Mouse (Mus musculus): Measurements from ENCODE around the gene Mtus2. TPM values are rescaled to one million over a fixed set of nuclear protein-coding genes. Genes with fewer than 3 reads are reported as not detected.

Mtus2 gene
- polyA plus RNA-seq, 1 experiment: 0.05 TPM

- Histone ChIP-seq H3K36me3 (ENCODE audit: control insufficient read depth, insufficient read depth) (no peaks in the 10 kb centered on the region), H3K79me2 (ENCODE audit: control insufficient read depth, insufficient read depth) (no peaks in the 10 kb centered on the region), H3K4me3 (no peak overlapping the region), H3K4me2 (ENCODE audit: low read depth) (no peak overlapping the region), H3K27me3 (ENCODE audit: control insufficient read depth, insufficient read depth, insufficient read length) (peaks cover 4% of the 10 kb centered on the region), H3ac (ENCODE audit: control insufficient read depth, insufficient read length) (no peak overlapping the region)
- no peak for TF ChIP-seq MYOG (IDR thresholded peaks at IDR 0.05; ENCODE audit: control insufficient read depth in 1 of 3, insufficient read depth in 1 of 3, insufficient read length in 2 of 3, low read depth in 2 of 3)
- no peak for TF ChIP-seq REST (IDR thresholded peaks at IDR 0.05; ENCODE audit: insufficient read depth, insufficient read length)
- no peak for TF ChIP-seq E2F4 (IDR thresholded peaks at IDR 0.05; ENCODE audit: insufficient read depth)
Measured at GRCm38 (mm10) chr5:148302968-148303367, 345.8 kb downstream of the Mtus2 start.

- no peak overlapping the region for H3K4me3 ChIP-seq
- no peaks in the 10 kb centered on the region for H3K79me2 ChIP-seq (ENCODE audit: control insufficient read depth, insufficient read depth)
- no peak for TF ChIP-seq TCF3 (IDR thresholded peaks at IDR 0.05; ENCODE audit: insufficient read length, low read depth)
- no peak for TF ChIP-seq TCF12 (IDR thresholded peaks at IDR 0.05; ENCODE audit: insufficient read depth, poor library complexity, severe bottlenecking)
- TF ChIP-seq E2F4 (IDR thresholded peaks at IDR 0.05; ENCODE audit: insufficient read depth): no peak
- no peak for TF ChIP-seq SRF (IDR thresholded peaks at IDR 0.05; ENCODE audit: control insufficient read depth, insufficient read length, low read depth)
- TF ChIP-seq CEBPB (IDR thresholded peaks at IDR 0.05; ENCODE audit: insufficient read depth, poor library complexity, severe bottlenecking): no peak
- TF ChIP-seq POLR2AphosphoS2 (IDR thresholded peaks at IDR 0.05; ENCODE audit: insufficient read length, low read depth): no peak
- no peak for TF ChIP-seq REST (IDR thresholded peaks at IDR 0.05; ENCODE audit: insufficient read depth, insufficient read length)
- TF ChIP-seq MAX (IDR thresholded peaks at IDR 0.05; ENCODE audit: low read depth): no peak
- TF ChIP-seq MYOG (IDR thresholded peaks at IDR 0.05; ENCODE audit: control insufficient read depth in 1 of 3, insufficient read depth in 1 of 3, insufficient read length in 2 of 3, low read depth in 2 of 3): no peak
- TF ChIP-seq MYOD1 (IDR thresholded peaks at IDR 0.05; ENCODE audit: control insufficient read depth in 1 of 3, insufficient read length in 2 of 3, low read depth in 2 of 3): no peak
- no peak for TF ChIP-seq USF1 (IDR thresholded peaks at IDR 0.05; ENCODE audit: low read depth)
- H3K36me3 ChIP-seq (ENCODE audit: control insufficient read depth, insufficient read depth): no peaks in the 10 kb centered on the region
- no peak overlapping the region for H3ac ChIP-seq (ENCODE audit: control insufficient read depth, insufficient read length)
- H3K4me2 ChIP-seq (ENCODE audit: low read depth): no peak overlapping the region
- H3K27me3 ChIP-seq (ENCODE audit: control insufficient read depth, insufficient read depth, insufficient read length): peaks cover 4% of the 10 kb centered on the region
Measured at GRCm38 (mm10) chr5:148304112-148304511, 347.0 kb downstream of the Mtus2 start.

- no peak for TF ChIP-seq MAX (IDR thresholded peaks at IDR 0.05; ENCODE audit: low read depth)
- TF ChIP-seq MYOD1 (IDR thresholded peaks at IDR 0.05; ENCODE audit: control insufficient read depth in 1 of 3, insufficient read length in 2 of 3, low read depth in 2 of 3): no peak
- TF ChIP-seq E2F4 (IDR thresholded peaks at IDR 0.05; ENCODE audit: insufficient read depth): no peak
- TF ChIP-seq MYOG (IDR thresholded peaks at IDR 0.05; ENCODE audit: control insufficient read depth in 1 of 3, insufficient read depth in 1 of 3, insufficient read length in 2 of 3, low read depth in 2 of 3): no peak
- TF ChIP-seq REST (IDR thresholded peaks at IDR 0.05; ENCODE audit: insufficient read depth, insufficient read length): no peak
- TF ChIP-seq POLR2AphosphoS2 (IDR thresholded peaks at IDR 0.05; ENCODE audit: insufficient read length, low read depth): no peak
- TF ChIP-seq CEBPB (IDR thresholded peaks at IDR 0.05; ENCODE audit: insufficient read depth, poor library complexity, severe bottlenecking): no peak
- no peak for TF ChIP-seq TCF3 (IDR thresholded peaks at IDR 0.05; ENCODE audit: insufficient read length, low read depth)
- TF ChIP-seq TCF12 (IDR thresholded peaks at IDR 0.05; ENCODE audit: insufficient read depth, poor library complexity, severe bottlenecking): no peak
- TF ChIP-seq SRF (IDR thresholded peaks at IDR 0.05; ENCODE audit: control insufficient read depth, insufficient read length, low read depth): no peak
- no peak for TF ChIP-seq USF1 (IDR thresholded peaks at IDR 0.05; ENCODE audit: low read depth)
- TF ChIP-seq POLR2A (IDR thresholded peaks at IDR 0.05; ENCODE audit: insufficient read length, low read depth): no peak
- peaks cover 8% of the 10 kb centered on the region for H3K27me3 ChIP-seq (ENCODE audit: control insufficient read depth, insufficient read depth, insufficient read length)
- peak overlapping the region; percentile 11 for H3K4me3 ChIP-seq
- H3K79me2 ChIP-seq (ENCODE audit: control insufficient read depth, insufficient read depth): no peaks in the 10 kb centered on the region
- no peak overlapping the region for H3ac ChIP-seq (ENCODE audit: control insufficient read depth, insufficient read length)
- no peaks in the 10 kb centered on the region for H3K36me3 ChIP-seq (ENCODE audit: control insufficient read depth, insufficient read depth)
- peak overlapping the region; percentile 68 for H3K4me2 ChIP-seq (ENCODE audit: low read depth)
Measured at GRCm38 (mm10) chr5:148310790-148311189, 353.7 kb downstream of the Mtus2 start.

GRCm38 (mm10) chr5:148312443-148312842, 355.3 kb downstream of the Mtus2 start:
- no peak overlapping the region for H3ac ChIP-seq (ENCODE audit: control insufficient read depth, insufficient read length)
- H3K36me3 ChIP-seq (ENCODE audit: control insufficient read depth, insufficient read depth): no peaks in the 10 kb centered on the region
- no peaks in the 10 kb centered on the region for H3K79me2 ChIP-seq (ENCODE audit: control insufficient read depth, insufficient read depth)
- no peak overlapping the region for H3K4me3 ChIP-seq
- H3K4me2 ChIP-seq (ENCODE audit: low read depth): no peak overlapping the region
- H3K27me3 ChIP-seq (ENCODE audit: control insufficient read depth, insufficient read depth, insufficient read length): peaks cover 6% of the 10 kb centered on the region
- TF ChIP-seq REST (IDR thresholded peaks at IDR 0.05; ENCODE audit: insufficient read depth, insufficient read length): no peak
- no peak for TF ChIP-seq SRF (IDR thresholded peaks at IDR 0.05; ENCODE audit: control insufficient read depth, insufficient read length, low read depth)
- TF ChIP-seq MAX (IDR thresholded peaks at IDR 0.05; ENCODE audit: low read depth): no peak
- no peak for TF ChIP-seq POLR2A (IDR thresholded peaks at IDR 0.05; ENCODE audit: insufficient read length, low read depth)
- TF ChIP-seq E2F4 (IDR thresholded peaks at IDR 0.05; ENCODE audit: insufficient read depth): no peak
- no peak for TF ChIP-seq POLR2AphosphoS2 (IDR thresholded peaks at IDR 0.05; ENCODE audit: insufficient read length, low read depth)
- TF ChIP-seq USF1 (IDR thresholded peaks at IDR 0.05; ENCODE audit: low read depth): no peak
- TF ChIP-seq MYOD1 (IDR thresholded peaks at IDR 0.05; ENCODE audit: control insufficient read depth in 1 of 3, insufficient read length in 2 of 3, low read depth in 2 of 3): no peak
- TF ChIP-seq CEBPB (IDR thresholded peaks at IDR 0.05; ENCODE audit: insufficient read depth, poor library complexity, severe bottlenecking): no peak
- no peak for TF ChIP-seq MYOG (IDR thresholded peaks at IDR 0.05; ENCODE audit: control insufficient read depth in 1 of 3, insufficient read depth in 1 of 3, insufficient read length in 2 of 3, low read depth in 2 of 3)
- no peak for TF ChIP-seq TCF3 (IDR thresholded peaks at IDR 0.05; ENCODE audit: insufficient read length, low read depth)
- TF ChIP-seq TCF12 (IDR thresholded peaks at IDR 0.05; ENCODE audit: insufficient read depth, poor library complexity, severe bottlenecking): no peak

- H3K36me3 ChIP-seq (ENCODE audit: control insufficient read depth, insufficient read depth): no peaks in the 10 kb centered on the region
- H3K4me3 ChIP-seq: no peak overlapping the region
- no peak overlapping the region for H3K4me2 ChIP-seq (ENCODE audit: low read depth)
Measured at GRCm38 (mm10) chr5:148314931-148315330, 357.8 kb downstream of the Mtus2 start.

More at GRCm38 (mm10) chr5:148314931-148315330, 357.8 kb downstream of the Mtus2 start:
- Histone ChIP-seq H3ac (ENCODE audit: control insufficient read depth, insufficient read length) (no peak overlapping the region), H3K27me3 (ENCODE audit: control insufficient read depth, insufficient read depth, insufficient read length) (peaks cover 6% of the 10 kb centered on the region), H3K79me2 (ENCODE audit: control insufficient read depth, insufficient read depth) (no peaks in the 10 kb centered on the region)
- TF ChIP-seq POLR2A (IDR thresholded peaks at IDR 0.05; ENCODE audit: insufficient read length, low read depth): no peak

Data from myocyte (in vitro differentiated cells).